Mouse (Mus musculus): ENCODE results near the gene Rhox2g.
"Not testable (repeated sequence)": the region's sequence is repeated elsewhere in the genome, so short reads cannot be mapped to it uniquely, and the experiment has no call there.

Gene Rhox2g

GRCm38 (mm10) chrX:37643370-37643769 lies at the start of gene Rhox2g:
TSS of gene Rhox2g (minus strand) at chrX:37643470.
- DNase-seq (ENCODE audit: low spot score in 2 of 2), result not testable (repeated sequence)

GRCm38 (mm10) chrX:37692261-37692660 lies 49.0 kb upstream of the Rhox2g start:
- DNase-seq (ENCODE audit: low spot score in 2 of 2), result no peak

GRCm38 (mm10) chrX:37683031-37683715 lies 39.9 kb upstream of the Rhox2g start:
- no peak for DNase-seq (ENCODE audit: low spot score in 2 of 2)

GRCm38 (mm10) chrX:37673177-37673576 lies 29.9 kb upstream of the Rhox2g start, which contains the start of gene Rhox2h:
TSS of gene Rhox2h (minus strand) at chrX:37673277.
- not testable (repeated sequence) for DNase-seq (ENCODE audit: low spot score in 2 of 2)

GRCm38 (mm10) chrX:37668664-37669063 lies 25.4 kb upstream of the Rhox2g start, which contains the start of gene Rhox3h:
TSS of gene Rhox3h (minus strand) at chrX:37668764.
- DNase-seq (ENCODE audit: low spot score in 2 of 2), result not testable (repeated sequence)

- DNase-seq (ENCODE audit: low spot score in 2 of 2), result not testable (repeated sequence)
These were observed 8.0 kb upstream of the Rhox2g start, which contains the start of gene Rhox4g for GRCm38 (mm10) chrX:37651227-37651626. TSS of gene Rhox4g (minus strand) at chrX:37651327.

- not testable (repeated sequence) for DNase-seq (ENCODE audit: low spot score in 2 of 2)
These were observed 14.8 kb downstream of the Rhox2g start, which contains the start of gene Rhox3g for GRCm38 (mm10) chrX:37628512-37628911. TSS of gene Rhox3g (minus strand) at chrX:37628612.

- DNase-seq (ENCODE audit: low spot score in 2 of 2), result not testable (repeated sequence)
These were observed 35.7 kb downstream of the Rhox2g start, which contains the start of gene Rhox4f for GRCm38 (mm10) chrX:37607604-37608003. TSS of gene Rhox4f (minus strand) at chrX:37607704.
